Mouse (Mus musculus) spleen, adult 2 months (tissue): ENCODE results near the gene Rhbdl1. TPM values are rescaled to one million over a fixed set of nuclear protein-coding genes. Genes with fewer than 3 reads are reported as not detected.
"Not testable (repeated sequence)": the region's sequence is repeated elsewhere in the genome, so short reads cannot be mapped to it uniquely, and the experiment has no call there.

Source experiments
- DNase-seq, 2 experiments: peaks; one replicate each; pipeline versions ENCODE4 v3.0.0 to v3.0.0-alpha.2; 2012 to 2021; ENCODE audit warnings: low spot score in 2 of 2, low read depth in 1 of 2
- H3K27ac ChIP-seq: fragments of 200-500 bp; 2 replicates; pipeline ENCODE4 v1.5.1; 2012; ENCODE audit warnings: low read length, inconsistent platforms; ENCODE audit not compliant: insufficient read depth
- H3K27me3 ChIP-seq: fragments of 200-500 bp; 2 replicates; pipeline ENCODE4 v1.6.1; 2012; ENCODE audit warnings: mild to moderate bottlenecking, moderate library complexity, low read length, inconsistent platforms; ENCODE audit not compliant: control insufficient read depth, insufficient read depth
- H3K36me3 ChIP-seq: fragments of 200-500 bp; 2 replicates; pipeline ENCODE4 v1.6.1; 2012; ENCODE audit warnings: mild to moderate bottlenecking, low read length, inconsistent platforms; ENCODE audit not compliant: control insufficient read depth, insufficient read depth
- H3K4me1 ChIP-seq: fragments of 200-500 bp; 2 replicates; pipeline ENCODE4 v1.6.1; 2011; ENCODE audit warnings: inconsistent platforms; ENCODE audit not compliant: control insufficient read depth, insufficient read depth, insufficient read length
- H3K4me3 ChIP-seq: fragments of 200-500 bp; 2 replicates; pipeline ENCODE4 v1.5.1; 2011; ENCODE audit warnings: mild to moderate bottlenecking, inconsistent platforms; ENCODE audit not compliant: insufficient read depth, insufficient read length; ENCODE audit errors: extremely low read depth
- CTCF ChIP-seq: fragments of 200-500 bp; IDR thresholded peaks from 2 replicates; pipeline ENCODE4 v1.5.1; 2011; ENCODE audit warnings: mild to moderate bottlenecking, inconsistent platforms; ENCODE audit not compliant: insufficient read depth, insufficient read length, insufficient replicate concordance; ENCODE audit errors: extremely low read depth
- POLR2A ChIP-seq: fragments of 200-500 bp; IDR thresholded peaks from 2 replicates; pipeline ENCODE4 v1.6.1; 2011; ENCODE audit warnings: low read depth, low read length, inconsistent platforms
- WGBS: fragments of 180-500 bp; shearing (Covaris S2); methylation state at CpG from one replicate; pipeline ENCODE4 v1.1.7; 2018; 5-methylcytosine and 5-hydroxymethylcytosine counted together
- polyA plus RNA-seq: library from polyadenylated mRNA; depleted of rRNA; stranded (reverse); fragments of >200 nt; gene quantifications from 2 replicates; pipeline ENCODE4 v1.2.3, GENCODE M21; 2012

The Rhbdl1 gene
- polyA plus RNA-seq, 1 experiment = 5.5 TPM

GRCm38 (mm10) chr17:25817662-25818061 lies 19.4 kb downstream of the Rhbdl1 start:
- TF ChIP-seq POLR2A = no peak
- peaks cover 3% of the 10 kb centered on the region for H3K27me3 ChIP-seq
- 77% methylated on average over 11 of the region's 11 CpGs for WGBS

GRCm38 (mm10) chr17:25813471-25813870 lies 23.6 kb downstream of the Rhbdl1 start:
- Histone ChIP-seq H3K36me3 (no peaks in the 10 kb centered on the region), H3K27me3 (peaks cover 18% of the 10 kb centered on the region), H3K4me3 (no peak overlapping the region), H3K4me1 (peaks cover 9% of the 10 kb centered on the region), H3K27ac (no peak overlapping the region)
- peak; percentile 37 to 72 for DNase-seq
- no peak for TF ChIP-seq POLR2A
- TF ChIP-seq CTCF = peak; percentile 53; the same call in 1 of the 2 replicates
- under 1% methylated on average over 20 of the region's 20 CpGs for WGBS

More at GRCm38 (mm10) chr17:25817662-25818061, 19.4 kb downstream of the Rhbdl1 start:
- H3K36me3 ChIP-seq = no peaks in the 10 kb centered on the region
- H3K4me1 ChIP-seq = no peaks in the 10 kb centered on the region
- no peak for DNase-seq
- H3K27ac ChIP-seq = no peak overlapping the region
- no peak overlapping the region for H3K4me3 ChIP-seq

- TF ChIP-seq POLR2A = no peak
- no peak for TF ChIP-seq CTCF
- Histone ChIP-seq H3K27me3 (peaks cover 19% of the 10 kb centered on the region), H3K36me3 (no peaks in the 10 kb centered on the region), H3K4me3 (no peak overlapping the region), H3K27ac (no peak overlapping the region), H3K4me1 (peaks cover 9% of the 10 kb centered on the region)
- DNase-seq = no peak
- WGBS = 72% methylated on average over 4 of the region's 4 CpGs
These were observed 26.2 kb downstream of the Rhbdl1 start for GRCm38 (mm10) chr17:25810890-25811289.

- H3K4me1 ChIP-seq = peaks cover 9% of the 10 kb centered on the region
- H3K36me3 ChIP-seq = no peaks in the 10 kb centered on the region
- peak overlapping the region; percentile 33; the same call in 1 of the 2 replicates for H3K4me3 ChIP-seq
- peaks cover 19% of the 10 kb centered on the region for H3K27me3 ChIP-seq
- TF ChIP-seq CTCF (no peak), POLR2A (no peak)
- WGBS = 15% methylated on average over 25 of the region's 25 CpGs
- no peak overlapping the region for H3K27ac ChIP-seq
- DNase-seq = no peak
These were observed 27.3 kb downstream of the Rhbdl1 start for GRCm38 (mm10) chr17:25809606-25810340.

GRCm38 (mm10) chr17:25808789-25809605 lies 28.1 kb downstream of the Rhbdl1 start, which contains the start of gene Fbxl16:
TSS of gene Fbxl16 (plus strand) at chr17:25809085.
- peaks cover 9% of the 10 kb centered on the region for H3K4me1 ChIP-seq
- H3K36me3 ChIP-seq = no peaks in the 10 kb centered on the region
- no peak for DNase-seq
- 2% methylated on average over 76 of the region's 100 CpGs for WGBS
- H3K4me3 ChIP-seq = peak within 1 kb of the TSS; percentile 33
- no peak for TF ChIP-seq POLR2A
- TF ChIP-seq CTCF = no peak
- H3K27ac ChIP-seq = no peak within 1 kb of the TSS
- peaks cover 19% of the 10 kb centered on the region for H3K27me3 ChIP-seq

GRCm38 (mm10) chr17:25808028-25808427 lies 29.1 kb downstream of the Rhbdl1 start:
- 55% methylated on average over 5 of the region's 5 CpGs for WGBS
- TF ChIP-seq POLR2A (no peak), CTCF (no peak)
- Histone ChIP-seq H3K4me3 (no peak overlapping the region), H3K36me3 (no peaks in the 10 kb centered on the region), H3K27ac (no peak overlapping the region), H3K27me3 (peaks cover 19% of the 10 kb centered on the region), H3K4me1 (peaks cover 9% of the 10 kb centered on the region)
- DNase-seq = no peak

GRCm38 (mm10) chr17:25807452-25807851 lies 29.6 kb downstream of the Rhbdl1 start:
- 44% methylated on average over 2 of the region's 2 CpGs for WGBS
- peaks cover 19% of the 10 kb centered on the region for H3K27me3 ChIP-seq
- not testable (repeated sequence) for H3K36me3 ChIP-seq, H3K4me3 ChIP-seq, H3K4me1 ChIP-seq, DNase-seq, H3K27ac ChIP-seq
